Mouse (Mus musculus) cerebellum, adult 9-10 months (tissue): ENCODE measurements at regions not wholly inside any gene's neighbourhood (a gene's known extent, or its start where the extent isn't known, plus 50 kb on each side); places are given as distances from the start of the nearest gene placed in this dataset.
A peak's percentile ranks its signal among the peaks of the same experiment; 100 is the strongest.
"Not testable (repeated sequence)": the region's sequence is repeated elsewhere in the genome, so short reads cannot be mapped to it uniquely, and the experiment has no call there.

Experiments used
- DNase-seq: peaks from one replicate; pipeline ENCODE4 v3.0.0; 2022

- no peak for DNase-seq
Observed at GRCm38 (mm10) chr1:51411726-51412125, 66.5 kb downstream of the Nabp1 start.

GRCm38 (mm10) chr1:51403632-51404031 is 74.6 kb downstream of the Nabp1 start:
- DNase-seq: no peak

DNA sequence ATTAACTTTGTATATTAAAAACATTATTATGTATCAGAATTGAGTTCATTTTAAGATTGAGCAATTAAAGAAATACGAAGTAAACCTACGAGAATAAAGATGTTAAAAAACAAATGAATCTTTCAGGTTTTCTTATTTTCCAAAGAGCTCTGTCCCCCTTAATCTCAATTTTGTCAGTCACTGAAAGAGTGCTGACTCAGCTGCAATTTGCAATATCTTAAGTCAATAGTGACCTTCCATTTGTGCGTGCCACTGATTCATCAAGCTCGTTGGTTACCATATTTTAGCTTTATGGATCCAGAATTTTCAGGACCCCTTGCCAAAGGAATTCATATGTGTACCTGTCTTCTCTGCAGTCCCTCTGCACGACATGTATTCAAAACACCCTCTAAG is 75.7 kb downstream of the Nabp1 start:
- DNase-seq: no peak

- no peak for DNase-seq
Observed at GRCm38 (mm10) chr1:51401846-51402532, 76.2 kb downstream of the Nabp1 start.

DNA sequence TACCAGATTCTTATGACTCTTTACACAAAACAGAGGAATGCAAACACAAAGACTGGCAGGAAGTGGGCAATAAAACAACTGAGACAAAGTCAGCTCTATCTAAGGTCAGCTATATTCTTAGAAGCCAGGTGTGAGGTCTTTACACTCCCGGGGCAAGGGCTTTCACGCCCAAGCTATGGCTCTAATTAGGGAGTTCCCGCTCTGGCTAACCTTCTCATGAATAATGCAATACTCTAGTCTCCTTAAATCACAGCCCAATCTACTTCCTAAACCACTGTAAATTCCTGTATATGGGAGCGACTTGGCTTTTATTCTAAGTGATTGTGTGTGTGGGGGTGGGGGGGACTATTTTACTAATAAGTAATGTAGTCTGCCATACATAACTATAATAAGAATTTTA is 77.7 kb downstream of the Nabp1 start:
- DNase-seq: not testable (repeated sequence)

DNA sequence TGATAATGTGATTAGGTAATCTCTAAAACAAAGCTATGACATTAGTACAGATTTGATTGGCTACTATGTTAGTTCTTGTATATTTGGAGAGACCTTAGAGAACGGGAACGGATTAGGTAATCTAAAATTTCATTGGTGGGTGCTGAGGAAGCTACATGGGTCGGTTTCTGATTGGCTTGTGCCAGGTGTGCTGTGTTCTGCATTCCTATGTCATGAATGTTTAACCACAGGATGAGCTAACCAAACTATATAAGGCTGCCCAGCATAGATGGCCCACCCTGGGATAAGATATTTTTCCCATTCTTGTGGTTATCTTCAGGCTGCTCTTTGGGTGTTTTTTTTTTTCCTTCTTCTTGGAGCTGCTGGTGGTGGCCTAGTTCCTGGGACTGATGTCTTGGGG is 91.4 kb downstream of the Nabp1 start:
- DNase-seq: no peak

GRCm38 (mm10) chr1:51384051-51384450 is 94.2 kb downstream of the Nabp1 start:
- no peak for DNase-seq

DNA sequence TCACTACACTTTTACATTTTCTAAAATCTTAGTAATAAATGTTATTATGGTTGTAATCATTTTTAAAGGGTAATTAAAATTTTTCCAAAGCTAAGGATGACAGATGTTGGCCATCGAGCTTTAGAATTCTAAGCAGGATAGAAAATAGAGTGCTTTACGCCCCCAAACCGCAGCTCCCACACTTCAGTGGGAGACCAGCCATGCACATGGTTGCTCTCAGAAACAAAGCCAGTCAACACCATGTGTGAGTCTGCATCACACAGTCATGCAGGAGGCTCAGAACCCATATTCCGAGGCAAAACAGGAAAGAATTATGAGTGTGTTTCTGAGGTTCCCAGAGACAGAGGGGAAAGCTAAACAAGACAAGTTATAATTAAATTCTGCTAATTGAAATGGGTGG is 91.3 kb downstream of the Cavin2 start:
- DNase-seq: no peak

DNA sequence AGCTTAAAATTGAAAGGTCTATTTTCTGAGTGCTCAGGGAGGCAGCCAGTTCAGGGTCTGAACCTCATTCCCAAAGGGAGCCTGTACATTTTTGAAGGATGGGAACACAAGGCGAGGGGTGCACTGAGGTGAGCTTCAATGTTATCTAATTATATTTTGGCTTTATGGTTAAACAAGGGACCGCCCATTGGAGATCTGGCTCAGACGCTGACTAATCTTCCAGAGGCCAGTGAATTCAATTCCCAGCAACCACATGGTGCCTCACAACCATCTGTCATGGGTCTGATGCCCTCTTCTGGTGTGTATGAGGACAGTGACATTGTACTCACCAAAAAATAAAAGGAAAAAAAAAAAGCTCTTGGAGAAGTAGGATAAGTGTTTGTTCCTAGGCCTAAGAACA is 78.7 kb downstream of the Cavin2 start:
- DNase-seq: peak; percentile 88

DNA sequence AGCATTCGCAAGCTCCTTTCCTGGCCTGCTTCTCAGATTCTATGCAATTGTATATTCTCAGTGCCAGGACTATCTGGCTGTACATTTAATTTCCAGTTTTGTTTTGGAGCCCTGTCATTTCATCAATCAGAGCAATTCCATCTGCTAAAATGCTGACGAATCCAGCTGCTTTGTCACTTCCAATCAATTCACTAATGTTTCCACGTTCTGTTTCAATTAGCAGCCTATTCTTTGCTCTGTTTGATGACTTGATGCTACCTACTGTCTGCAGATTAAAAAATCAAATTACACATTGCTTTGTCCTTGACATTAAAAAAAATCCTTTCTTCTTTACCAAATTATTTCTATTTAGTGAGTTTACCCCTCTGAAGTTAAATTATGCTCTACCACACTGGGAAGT is 71.2 kb downstream of the Cavin2 start:
- no peak for DNase-seq
